Mouse (Mus musculus) R1 (cell line): ENCODE results near the gene Kcna3.

Source experiments
- DNase-seq: peaks from one replicate; pipeline ENCODE4 v3.0.0-alpha.2; 2018; ENCODE audit warnings: low read depth, low spot score

Kcna3 gene

GRCm38 (mm10) chr3:107035521-107036457 lies at the start of gene Kcna3:
TSS of gene Kcna3 (plus strand) at chr3:107036169.
- peak; percentile 54 for DNase-seq

- DNase-seq, result no peak
Observed at GRCm38 (mm10) chr3:106991334-106991733, 44.6 kb upstream of the Kcna3 start.

DNA sequence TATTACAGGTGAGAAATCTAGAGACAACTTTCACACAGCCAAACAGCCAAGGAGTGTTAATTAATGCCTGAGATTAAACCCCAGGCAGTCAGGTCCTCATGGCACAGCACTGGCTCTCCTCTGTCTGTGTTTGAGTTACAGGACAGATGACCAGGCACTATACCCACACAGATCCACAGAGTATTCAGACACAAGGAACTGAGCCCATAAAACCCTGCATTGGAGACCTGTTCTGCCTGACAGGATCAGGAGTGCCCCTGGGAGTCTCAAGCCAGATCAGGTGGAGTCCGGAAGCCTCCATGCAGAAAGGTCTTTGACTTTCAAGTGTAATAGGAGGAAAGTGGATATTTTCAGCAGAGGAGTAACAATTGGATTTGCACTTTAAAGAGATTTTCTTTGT lies 40.6 kb upstream of the Kcna3 start:
- peak; percentile 15 for DNase-seq

DNA sequence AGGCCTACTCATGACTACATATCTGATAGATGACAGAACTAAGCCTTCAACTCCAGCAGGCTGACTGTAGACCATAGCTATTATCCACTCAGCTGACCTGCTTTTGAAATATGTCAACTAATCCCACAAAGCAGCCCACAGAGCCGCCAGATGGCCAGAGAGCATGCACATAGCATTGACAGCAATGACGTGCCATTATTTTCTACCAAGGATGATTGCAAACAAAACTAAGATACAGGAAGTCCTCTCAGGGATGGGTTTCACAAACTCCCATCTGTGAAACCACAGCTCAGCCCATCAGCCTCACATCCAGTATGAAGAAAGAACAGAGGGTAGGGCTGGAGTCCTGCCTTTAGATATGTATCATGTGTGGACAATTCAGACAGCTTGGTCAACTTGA lies 39.8 kb upstream of the Kcna3 start:
- no peak for DNase-seq

GRCm38 (mm10) chr3:106998370-106998769 lies 37.6 kb upstream of the Kcna3 start:
- no peak for DNase-seq

- no peak for DNase-seq
Observed at GRCm38 (mm10) chr3:107000165-107000564, 35.8 kb upstream of the Kcna3 start.

- DNase-seq, result no peak
Observed at GRCm38 (mm10) chr3:107002249-107003123, 33.5 kb upstream of the Kcna3 start.

DNA sequence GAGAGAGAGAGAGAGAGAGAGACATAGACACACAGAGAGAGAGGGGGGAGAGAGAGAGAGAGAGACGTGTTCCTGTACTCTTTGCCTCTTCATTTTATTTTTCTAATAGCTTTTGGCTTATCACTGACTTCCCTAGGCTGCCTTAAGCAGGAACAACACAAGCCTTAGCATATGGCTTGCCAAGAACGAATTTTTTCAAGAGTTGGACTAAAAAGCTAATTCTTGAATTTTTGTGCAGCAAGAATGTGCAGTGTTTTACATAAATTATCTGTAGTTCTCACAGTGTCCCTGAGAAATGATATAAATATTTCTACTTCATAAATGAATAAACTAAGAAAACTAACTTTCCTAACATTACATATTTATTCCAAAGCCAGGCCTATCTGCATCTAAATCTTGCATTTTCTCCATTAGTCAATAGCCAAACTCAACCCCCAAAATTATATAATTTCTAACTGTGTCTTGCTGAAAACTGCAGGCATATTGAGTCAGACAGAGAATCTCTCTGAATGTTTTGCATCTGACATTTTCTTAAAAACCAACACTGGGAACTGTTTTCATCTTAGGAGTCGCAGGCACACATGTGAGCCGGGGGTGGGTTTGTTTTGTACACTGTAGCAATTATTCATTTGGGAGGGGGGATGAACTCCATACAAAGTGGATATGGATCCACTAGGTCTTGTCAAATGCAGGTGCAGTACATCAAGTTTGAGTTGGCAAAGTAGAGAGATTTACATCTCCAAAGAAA lies 26.5 kb upstream of the Kcna3 start:
- DNase-seq, result no peak

GRCm38 (mm10) chr3:107018286-107018685 lies 17.7 kb upstream of the Kcna3 start:
- DNase-seq, result no peak

GRCm38 (mm10) chr3:107031547-107031946 lies 4.4 kb upstream of the Kcna3 start:
- DNase-seq, result no peak

DNA sequence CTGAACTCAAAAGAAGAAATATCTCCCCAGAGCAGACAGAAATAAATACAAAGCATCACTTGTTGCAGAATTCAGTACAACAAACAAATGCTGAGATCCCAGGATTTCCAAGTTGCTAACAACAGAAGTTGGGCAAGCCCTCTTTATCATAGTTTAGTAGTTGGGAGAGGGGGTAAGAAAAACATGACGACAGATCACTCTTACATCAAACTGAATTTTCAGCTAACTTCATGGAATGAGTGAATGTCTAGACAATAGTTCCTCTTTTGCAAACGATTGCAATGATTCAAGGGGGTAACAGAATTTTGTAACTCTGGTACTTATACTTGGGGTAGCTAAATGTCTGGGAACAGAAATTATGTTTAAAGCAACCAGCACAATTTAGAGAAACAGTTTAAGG lies 1.2 kb upstream of the Kcna3 start:
- no peak for DNase-seq

- DNase-seq, result peak; percentile 27
Observed at GRCm38 (mm10) chr3:107036458-107037039, 580 bp downstream of the Kcna3 start.

DNA sequence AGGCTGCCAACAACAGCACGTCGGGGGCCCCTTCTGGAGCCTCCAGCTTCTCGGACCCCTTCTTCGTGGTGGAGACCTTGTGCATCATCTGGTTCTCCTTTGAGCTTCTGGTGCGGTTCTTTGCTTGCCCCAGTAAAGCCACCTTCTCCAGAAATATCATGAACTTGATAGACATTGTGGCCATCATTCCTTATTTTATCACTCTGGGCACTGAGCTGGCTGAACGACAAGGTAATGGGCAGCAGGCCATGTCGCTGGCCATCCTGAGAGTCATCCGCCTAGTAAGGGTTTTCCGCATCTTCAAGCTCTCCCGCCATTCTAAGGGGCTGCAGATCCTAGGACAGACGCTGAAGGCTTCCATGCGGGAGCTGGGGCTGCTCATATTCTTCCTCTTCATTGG lies 1.1 kb downstream of the Kcna3 start:
- DNase-seq, result no peak

DNA sequence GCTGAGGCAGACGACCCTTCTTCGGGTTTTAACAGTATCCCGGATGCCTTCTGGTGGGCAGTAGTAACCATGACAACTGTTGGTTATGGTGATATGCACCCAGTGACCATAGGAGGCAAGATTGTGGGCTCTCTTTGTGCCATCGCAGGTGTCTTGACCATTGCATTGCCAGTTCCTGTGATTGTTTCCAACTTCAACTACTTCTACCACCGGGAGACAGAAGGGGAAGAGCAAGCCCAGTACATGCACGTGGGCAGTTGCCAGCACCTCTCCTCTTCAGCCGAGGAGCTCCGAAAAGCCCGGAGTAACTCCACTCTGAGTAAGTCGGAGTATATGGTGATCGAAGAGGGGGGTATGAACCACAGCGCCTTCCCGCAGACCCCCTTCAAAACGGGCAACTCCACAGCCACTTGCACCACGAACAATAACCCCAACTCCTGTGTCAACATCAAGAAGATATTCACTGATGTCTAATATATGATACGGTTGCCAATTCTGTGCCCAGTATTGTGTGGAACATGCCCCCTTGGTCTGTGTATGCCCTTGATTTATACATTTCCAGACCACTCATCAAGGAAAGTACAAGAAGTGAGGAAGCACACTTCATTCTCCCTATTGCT lies 1.7 kb downstream of the Kcna3 start:
- peak; percentile 4 for DNase-seq

DNA sequence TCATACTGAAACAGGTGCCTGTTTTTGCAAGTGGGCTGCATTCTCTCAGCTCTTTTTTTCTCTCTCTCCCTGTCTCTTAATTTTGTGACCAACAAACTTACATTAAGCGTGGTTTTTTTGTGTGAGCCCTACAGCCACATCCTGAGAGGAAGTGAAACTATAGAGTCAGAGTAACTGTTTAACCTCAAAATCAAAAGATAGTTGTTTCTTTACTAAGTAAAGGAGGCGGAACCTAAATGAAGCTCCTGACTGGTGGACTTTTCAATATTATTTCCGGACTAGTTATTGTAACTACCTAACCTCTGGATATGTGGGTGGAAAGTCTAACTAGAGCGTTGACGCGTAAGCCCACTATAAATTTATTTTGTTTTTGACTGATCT lies 2.2 kb downstream of the Kcna3 start:
- DNase-seq, result no peak

DNA sequence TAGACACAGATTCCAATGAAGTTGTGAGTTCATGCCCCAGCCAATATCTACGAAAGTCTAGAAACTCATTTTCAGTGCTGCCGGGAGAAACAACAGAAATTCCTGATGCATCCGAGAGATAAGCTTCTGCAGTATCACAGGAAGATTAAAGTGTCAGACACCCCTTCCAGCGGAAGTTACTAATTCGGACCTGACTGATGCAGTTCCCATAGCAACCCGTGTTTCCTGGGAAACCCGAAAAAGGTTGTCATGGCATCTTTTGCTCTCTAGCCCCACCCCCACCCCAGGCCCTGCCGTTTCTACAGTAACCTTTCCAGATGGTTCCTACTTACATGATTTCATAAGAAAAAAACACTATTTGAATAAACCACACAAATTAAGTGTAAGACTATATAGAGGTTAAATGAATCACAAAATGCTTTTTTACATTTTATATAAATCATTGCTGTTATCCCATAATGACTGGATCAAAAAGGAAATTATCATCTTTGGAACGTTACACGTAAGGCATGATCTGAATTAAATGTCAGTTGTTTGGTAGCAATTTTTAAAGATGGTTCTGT lies 2.8 kb downstream of the Kcna3 start:
- DNase-seq, result peak; percentile 37

DNA sequence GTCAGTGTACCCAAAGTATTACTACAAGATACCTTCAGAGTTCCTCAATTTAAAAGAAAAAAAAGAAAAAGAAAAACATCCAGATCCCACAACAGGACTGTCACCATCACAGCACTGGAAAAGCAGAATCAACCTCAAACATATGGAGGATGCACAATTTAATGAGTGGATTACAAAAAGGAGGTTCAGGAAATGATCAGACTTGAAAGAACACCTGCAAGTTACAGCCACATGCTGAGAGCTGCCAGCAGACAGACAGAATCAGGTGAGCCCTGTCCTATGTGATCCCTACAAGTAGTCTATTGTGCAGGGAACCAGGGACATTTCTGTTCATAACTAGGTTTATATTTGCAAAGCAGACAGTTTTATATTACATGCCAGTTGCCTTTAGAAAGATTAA lies 3.3 kb downstream of the Kcna3 start:
- no peak for DNase-seq

- no peak for DNase-seq
Observed at GRCm38 (mm10) chr3:107040408-107040807, 4.4 kb downstream of the Kcna3 start.

- no peak for DNase-seq
Observed at GRCm38 (mm10) chr3:107041718-107042117, 5.7 kb downstream of the Kcna3 start.

- peak; percentile 56 for DNase-seq
Observed at GRCm38 (mm10) chr3:107061468-107061867, 25.5 kb downstream of the Kcna3 start.

DNA sequence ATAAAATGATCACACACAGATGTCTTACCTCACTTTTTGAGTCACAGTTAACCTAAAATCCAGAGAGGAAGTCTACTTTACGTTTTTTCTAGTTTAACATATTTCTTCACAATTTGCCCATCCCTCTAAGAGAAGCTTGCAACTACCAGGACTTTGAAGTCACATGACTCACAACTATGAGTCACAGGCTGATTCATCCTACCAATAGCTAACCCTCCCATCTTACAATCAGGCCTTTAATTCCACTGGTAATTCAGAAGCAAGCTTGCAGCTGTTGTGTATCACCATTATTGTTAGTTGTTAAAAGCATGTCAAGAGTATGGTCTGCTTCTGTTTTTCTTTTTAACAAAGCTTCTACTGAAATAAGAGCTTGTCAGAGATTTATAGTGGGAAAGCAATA lies 26.8 kb downstream of the Kcna3 start:
- DNase-seq, result no peak
